Mouse (Mus musculus) heart, postnatal 0 days (tissue): ENCODE results near the gene Rbck1.

Experiments
- CTCF ChIP-seq: IDR thresholded peaks from 2 replicates; pipeline ENCODE4 v1.5.1; 2016; ENCODE audit warnings: antibody characterized with exemption, control low read depth, low read depth
- EP300 ChIP-seq: IDR thresholded peaks from 2 replicates; pipeline ENCODE4 v1.6.1; 2016; ENCODE audit warnings: antibody characterized with exemption, low read depth

GRCm38 (mm10) chr2:152372661-152373060, 40.2 kb upstream of the Rbck1 start:
- TF ChIP-seq EP300 (no peak), CTCF (no peak)
